Mouse (Mus musculus): ENCODE results near the gene Fam53b. TPM values are rescaled to one million over a fixed set of nuclear protein-coding genes. Genes with fewer than 3 reads are reported as not detected.

Fam53b gene
- polyA plus RNA-seq, 2 experiments from 2014 or later: 73.4 to 102 TPM

- peak; percentile 55 for ATAC-seq
Measured at GRCm38 (mm10) chr7:132810879-132811278, 2.8 kb downstream of the Fam53b start.

DNA sequence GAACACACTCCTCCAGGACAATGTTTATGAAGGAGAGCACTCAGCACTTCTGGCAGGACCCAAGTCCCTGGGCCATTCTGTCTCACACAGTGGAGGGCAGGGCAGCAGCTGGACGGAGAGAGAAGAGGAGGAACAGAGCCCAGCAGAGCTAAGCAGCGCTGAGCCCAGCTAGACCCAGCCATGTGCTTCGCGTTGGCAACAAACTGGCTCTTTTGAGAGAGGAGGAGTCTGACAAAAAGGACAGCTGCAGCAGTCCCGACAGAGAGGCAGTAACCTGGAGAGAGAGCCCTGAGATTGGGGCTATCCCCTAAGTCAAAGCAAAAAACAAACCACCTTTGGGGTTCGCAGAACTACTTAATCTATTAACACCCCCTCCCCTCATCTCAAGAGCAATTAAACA lies 3.3 kb downstream of the Fam53b start:
- peak; percentile 1 for ATAC-seq

- ATAC-seq: no peak
Measured at GRCm38 (mm10) chr7:132809721-132810120, 4.0 kb downstream of the Fam53b start.

DNA sequence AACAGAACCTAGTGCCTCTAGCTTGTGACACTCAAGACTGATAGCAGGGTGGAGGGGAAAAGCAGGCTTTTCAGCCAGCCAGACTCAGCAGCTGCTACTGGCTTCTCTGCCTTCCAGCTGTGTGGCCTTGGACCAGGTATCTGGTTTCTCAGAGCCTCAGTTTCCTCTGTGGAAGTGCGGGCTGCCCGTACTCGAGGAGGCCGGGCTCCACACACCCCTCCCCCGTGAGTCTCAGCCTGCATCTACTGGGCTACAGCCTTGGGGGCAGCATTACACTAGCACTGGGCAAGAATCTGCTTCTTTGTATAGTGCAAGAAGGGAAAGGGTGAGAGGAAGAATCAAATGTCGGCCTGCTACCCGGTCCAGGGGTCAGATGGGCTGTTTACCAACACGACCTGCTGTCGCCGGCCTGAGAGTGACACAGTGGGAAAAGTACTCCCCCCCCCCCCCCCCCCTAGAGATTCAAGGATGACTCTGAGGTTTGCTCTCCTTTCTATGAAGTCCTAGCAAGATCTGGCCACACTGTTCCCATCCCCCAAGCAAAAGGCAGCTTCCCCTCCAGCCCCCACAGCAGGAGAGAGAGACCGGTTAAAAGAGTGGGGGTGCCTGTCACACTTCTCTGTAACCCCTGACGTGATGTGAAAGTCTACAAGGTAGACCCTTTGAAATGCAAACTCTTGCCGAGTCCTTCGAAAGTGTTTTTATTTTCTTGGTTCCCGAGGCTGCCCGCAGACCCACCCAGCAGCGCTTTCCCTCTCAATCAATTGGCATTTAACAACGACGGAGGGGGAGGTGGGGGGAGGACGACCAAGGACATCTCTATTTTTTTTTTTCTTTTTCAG lies 4.6 kb downstream of the Fam53b start:
- ATAC-seq: no peak

DNA sequence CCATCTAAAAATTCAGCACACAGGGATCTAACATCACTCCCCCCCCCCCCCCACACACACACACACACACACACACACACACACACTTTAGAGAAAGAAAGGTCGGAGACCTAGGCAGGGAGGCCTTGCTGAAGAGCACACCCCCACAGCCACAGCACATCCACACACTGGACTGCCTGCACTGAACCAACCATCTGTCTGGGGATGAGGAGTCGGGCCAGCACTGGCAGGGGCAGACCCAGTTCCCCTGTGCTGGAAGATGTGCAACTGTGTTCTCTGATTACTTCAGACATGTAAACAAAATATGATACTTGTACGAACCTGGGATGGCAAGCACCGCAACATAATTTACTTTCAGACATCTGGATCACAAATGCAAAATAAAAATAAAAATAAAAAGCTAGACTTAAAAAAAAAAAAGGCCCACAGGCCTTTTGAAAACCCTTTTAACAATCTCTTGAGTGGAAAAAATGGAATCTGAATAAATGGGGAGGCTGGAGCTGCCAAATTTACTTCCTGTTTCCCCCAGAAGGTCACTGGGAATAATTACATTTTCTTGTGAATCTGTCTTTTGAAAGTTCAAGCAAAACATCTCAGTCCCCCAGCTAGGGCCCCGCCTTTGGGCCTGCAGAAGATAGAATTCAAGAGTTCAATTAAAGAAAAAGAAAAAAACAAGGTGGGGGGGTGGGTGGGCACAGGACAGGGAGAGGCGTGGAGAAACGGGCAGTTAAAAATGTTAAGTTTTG lies 5.5 kb downstream of the Fam53b start:
- no peak for ATAC-seq

GRCm38 (mm10) chr7:132806926-132807857 lies 6.5 kb downstream of the Fam53b start:
- ATAC-seq: no peak

- ATAC-seq: no peak
Measured at GRCm38 (mm10) chr7:132806286-132806685, 7.4 kb downstream of the Fam53b start.

- peak; percentile 31 for ATAC-seq
Measured at GRCm38 (mm10) chr7:132804951-132805350, 8.7 kb downstream of the Fam53b start.

DNA sequence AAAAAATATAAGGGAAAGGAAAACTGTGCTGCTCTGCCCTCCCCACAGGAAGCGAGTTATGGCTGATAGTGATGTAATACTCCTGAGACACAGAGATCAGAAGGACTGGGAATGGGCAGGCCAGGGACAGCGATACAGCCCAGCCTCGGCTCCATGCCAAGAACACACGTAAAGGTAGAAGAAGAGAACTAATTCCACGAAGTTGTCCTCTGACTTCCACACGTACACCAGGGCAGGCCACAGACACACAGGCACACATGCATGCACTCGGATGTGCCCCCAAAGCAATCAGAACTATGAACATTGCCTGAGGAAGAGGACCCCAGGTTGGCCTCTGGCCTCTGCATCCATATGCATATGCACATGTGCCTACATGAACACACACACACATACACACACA lies 9.2 kb downstream of the Fam53b start:
- ATAC-seq: no peak

GRCm38 (mm10) chr7:132803962-132804361 lies 9.7 kb downstream of the Fam53b start:
- peak; percentile 78 for ATAC-seq

GRCm38 (mm10) chr7:132803336-132803735 lies 10.3 kb downstream of the Fam53b start:
- no peak for ATAC-seq

DNA sequence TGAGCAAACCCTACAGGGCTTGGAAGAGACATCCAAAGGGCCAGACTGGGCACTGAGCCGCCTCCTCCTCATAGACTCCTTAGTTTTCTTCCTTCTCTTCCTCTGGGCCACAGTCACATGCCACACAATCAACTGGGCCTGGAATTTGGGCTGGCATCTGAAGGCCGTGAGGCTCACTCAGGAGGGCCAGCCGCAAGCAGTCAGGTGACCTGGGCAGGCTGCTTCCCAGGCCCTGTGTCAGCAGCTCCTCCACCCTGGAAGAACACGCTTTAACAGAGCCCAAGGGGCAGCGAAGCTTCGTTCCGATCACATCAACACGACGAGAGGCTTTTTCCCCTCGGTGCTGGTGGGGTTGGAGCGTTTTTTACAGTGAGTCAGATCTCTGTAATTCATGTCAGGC lies 11.0 kb downstream of the Fam53b start:
- no peak for ATAC-seq

GRCm38 (mm10) chr7:132802066-132802465 lies 11.6 kb downstream of the Fam53b start:
- peak; percentile 28 for ATAC-seq

GRCm38 (mm10) chr7:132801509-132801908 lies 12.2 kb downstream of the Fam53b start:
- peak; percentile 10 for ATAC-seq

GRCm38 (mm10) chr7:132800868-132801267 lies 12.8 kb downstream of the Fam53b start:
- ATAC-seq: no peak

DNA sequence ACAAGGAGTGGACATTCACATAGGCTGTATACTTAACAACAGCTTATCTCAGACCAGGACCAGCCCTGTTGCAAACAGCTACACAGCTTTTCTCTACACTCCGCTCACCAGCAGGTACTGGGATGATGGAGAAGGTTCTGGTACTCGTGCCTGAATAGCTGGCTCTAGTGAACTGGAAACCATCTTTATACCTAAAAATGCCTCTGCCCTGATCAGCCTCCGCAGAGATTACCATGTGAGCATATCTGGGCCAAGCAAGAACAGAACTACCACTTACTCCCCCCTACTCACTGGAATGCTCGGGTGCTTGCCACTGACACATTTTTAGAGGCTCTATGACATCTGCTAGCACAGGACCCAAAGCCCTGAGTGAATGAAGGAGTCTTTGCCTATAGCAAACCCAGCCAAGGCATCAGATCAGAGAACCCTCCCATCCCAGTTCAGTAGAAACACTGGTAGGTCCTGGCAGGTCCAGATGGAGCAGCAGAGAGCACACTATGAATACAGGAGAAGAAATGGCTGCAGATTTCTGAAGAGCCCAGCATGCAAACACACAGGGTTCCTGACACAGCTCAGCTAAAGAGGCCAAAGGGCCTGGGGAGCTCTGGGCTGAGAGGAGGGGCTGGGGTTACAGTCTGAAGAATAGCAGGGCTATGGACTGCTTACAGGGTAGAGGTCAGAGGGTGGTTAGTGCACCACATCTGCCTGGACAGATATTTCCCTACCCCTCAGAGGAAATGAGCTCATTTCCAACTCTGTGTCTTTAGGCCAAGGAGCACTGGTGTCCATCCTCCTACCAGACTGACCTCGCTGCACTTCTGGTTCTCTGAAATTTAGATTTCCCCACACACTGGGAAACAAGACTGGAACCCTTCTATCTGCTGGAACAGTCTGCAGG lies 14.3 kb downstream of the Fam53b start:
- ATAC-seq: no peak

GRCm38 (mm10) chr7:132795141-132795540 lies 18.5 kb downstream of the Fam53b start:
- peak; percentile 44 for ATAC-seq

GRCm38 (mm10) chr7:132793467-132793866 lies 20.2 kb downstream of the Fam53b start:
- peak; percentile 27 for ATAC-seq

GRCm38 (mm10) chr7:132790447-132791219 lies 23.1 kb downstream of the Fam53b start:
- ATAC-seq: no peak

- no peak for ATAC-seq
Measured at GRCm38 (mm10) chr7:132788826-132789225, 24.9 kb downstream of the Fam53b start.

Measured in CD4-positive, CD25-positive, alpha-beta regulatory T cell, adult 4 months (primary cell).